ENCODE assay signal across 8 mouse cellular contexts in genomic region chr5:113773664-113774063, GRCm38 (mm10). TPM values are rescaled to one million over a fixed set of nuclear protein-coding genes. Genes with fewer than 3 reads are reported as not detected.
DNase-seq lines count a peak whose midpoint lies in the region; ATAC-seq and TF ChIP-seq lines count a peak whose summit lies in the region.

No protein-coding gene starts in this region.

- H3K4me2 ChIP-seq in lung, embryonic 15.5 days, result peak overlapping the region; percentile 89

- peak; percentile 92 for TF ChIP-seq CTCF in olfactory bulb, adult 2 months (IDR thresholded peaks at IDR 0.05; ENCODE audit: insufficient read depth, low read depth, low read length)

- H3K9ac ChIP-seq in lung, embryonic 15.5 days, result peak overlapping the region; percentile 57

- DNase-seq in MEL-GATA-1-ER (ENCODE audit: extremely low read depth, low read depth), result peak; percentile 66
- DNase-seq in cerebellum, adult 8-10 months, result peak; percentile 77
- peak; percentile 86 for DNase-seq in forelimb bud, embryonic 11.5 days (ENCODE audit: low read depth, low spot score)
- DNase-seq in layer of hippocampus, adult 8-10 months (ENCODE audit: low spot score in 2 of 2), result peak; percentile 70 to 87
- peak; percentile 73 to 78 for DNase-seq in thymus, adult 18-20 months

- no peaks in the 10 kb centered on the region for H3K27me3 ChIP-seq in lung, embryonic 15.5 days

- peaks cover 32% of the 10 kb centered on the region for H3K36me3 ChIP-seq in lung, embryonic 15.5 days

- WGBS in lung, embryonic 15.5 days, result under 1% methylated on average over 7 of the region's 7 CpGs
- WGBS in olfactory bulb, adult 2 months, result 0% methylated on average over 7 of the region's 7 CpGs

- no peak for TF ChIP-seq POLR2A in olfactory bulb, adult 2 months (IDR thresholded peaks at IDR 0.05; ENCODE audit: insufficient read depth, low read depth, low read length)

- H3K27ac ChIP-seq in lung, embryonic 15.5 days, result no peak overlapping the region
- H3K27ac ChIP-seq in olfactory bulb, adult 2 months (ENCODE audit: insufficient read depth, low read depth, low read length), result no peak overlapping the region

- ATAC-seq in hematopoietic stem cell, adult 5-6 weeks (replicated peaks in 1 of 2; ENCODE audit: insufficient read depth in 1 of 2, low FRiP score in 2 of 2, low TSS enrichment in 1 of 2, low read depth in 1 of 2, poor library complexity in 2 of 2, severe bottlenecking in 2 of 2), result peak; percentile 22 to 43; a peak in 2 of 4 replicates
- no peak for ATAC-seq in lung, embryonic 15.5 days (ENCODE audit: borderline replicate concordance, extremely low read depth, low FRiP score, low TSS enrichment)

- H3K9me3 ChIP-seq in lung, embryonic 15.5 days, result no peaks in the 10 kb centered on the region

- H3K4me1 ChIP-seq in lung, embryonic 15.5 days, result peaks cover 26% of the 10 kb centered on the region
- peaks cover 14% of the 10 kb centered on the region for H3K4me1 ChIP-seq in olfactory bulb, adult 2 months (ENCODE audit: control insufficient read depth, insufficient read depth, low read length)

- peak overlapping the region; percentile 99 for H3K4me3 ChIP-seq in lung, embryonic 15.5 days
- peak overlapping the region; percentile 92 for H3K4me3 ChIP-seq in olfactory bulb, adult 2 months (ENCODE audit: insufficient read depth, low read depth, low read length)

RNA-seq across cellular contexts. Expression of gene Iscu, which starts 1.1 kb away (rescaled TPM):
- total RNA-seq in hematopoietic stem cell, adult 5-6 weeks (2017), result 71.7 and 73.6 TPM in 2 replicates
- 100 to 1,000 TPM; 117 to 135 (median 126) TPM for total RNA-seq in layer of hippocampus, adult 8-10 months (2022)
- 108 and 111 TPM in 2 replicates for polyA plus RNA-seq in lung, embryonic 15.5 days (2015; fragmentation: Nextera tagmentation; extraction: Ambion mirVana)
- not detected in 2 replicates for polyA plus RNA-seq in olfactory bulb, adult 2 months (2012; ENCODE audit: insufficient read depth, insufficient read length, low replicate concordance, missing spikeins)

RNA-seq across cellular contexts. Expression of gene Sart3, which starts 1.4 kb away (rescaled TPM):
- total RNA-seq in hematopoietic stem cell, adult 5-6 weeks (2017), result 41.7 and 42.6 TPM in 2 replicates
- total RNA-seq in layer of hippocampus, adult 8-10 months (2022), result 10 to 100 TPM; 43.7 to 57.8 (median 48.9) TPM
- polyA plus RNA-seq in lung, embryonic 15.5 days (2015; fragmentation: Nextera tagmentation; extraction: Ambion mirVana), result 55.4 and 58.8 TPM in 2 replicates
- not detected in 2 replicates for polyA plus RNA-seq in olfactory bulb, adult 2 months (2012; ENCODE audit: insufficient read depth, insufficient read length, low replicate concordance, missing spikeins)

RNA-seq across cellular contexts. Expression of gene Tmem119, which starts 26.7 kb away (rescaled TPM):
- 1.1 and 1.8 TPM in 2 replicates for total RNA-seq in hematopoietic stem cell, adult 5-6 weeks (2017)
- total RNA-seq in layer of hippocampus, adult 8-10 months (2022), result 10 to 100 TPM; 22.0 to 40.1 (median 31.5) TPM
- polyA plus RNA-seq in lung, embryonic 15.5 days (2015; fragmentation: Nextera tagmentation; extraction: Ambion mirVana), result 47.0 and 48.1 TPM in 2 replicates
- polyA plus RNA-seq in olfactory bulb, adult 2 months (2012; ENCODE audit: insufficient read depth, insufficient read length, low replicate concordance, missing spikeins), result not detected in 2 replicates

RNA-seq across cellular contexts. Expression of gene Ficd, which starts 38.1 kb away (rescaled TPM):
- total RNA-seq in hematopoietic stem cell, adult 5-6 weeks (2017), result 2.1 and 2.7 TPM in 2 replicates
- total RNA-seq in layer of hippocampus, adult 8-10 months (2022), result 10 to 100 TPM; 12.0 to 13.2 (median 12.7) TPM
- polyA plus RNA-seq in lung, embryonic 15.5 days (2015; fragmentation: Nextera tagmentation; extraction: Ambion mirVana), result 5.4 and 6.6 TPM in 2 replicates
- polyA plus RNA-seq in olfactory bulb, adult 2 months (2012; ENCODE audit: insufficient read depth, insufficient read length, low replicate concordance, missing spikeins), result not detected in 2 replicates

RNA-seq across cellular contexts. Expression of gene 1700069L16Rik, which starts 49.1 kb away (rescaled TPM):
- not detected in 2 replicates for total RNA-seq in hematopoietic stem cell, adult 5-6 weeks (2017)
- not detected for total RNA-seq in layer of hippocampus, adult 8-10 months (2022)
- 0.24 TPM in 1 of 2 replicates, not detected in the other for polyA plus RNA-seq in lung, embryonic 15.5 days (2015; fragmentation: Nextera tagmentation; extraction: Ambion mirVana)
- not detected in 2 replicates for polyA plus RNA-seq in olfactory bulb, adult 2 months (2012; ENCODE audit: insufficient read depth, insufficient read length, low replicate concordance, missing spikeins)
